Mouse (Mus musculus): ENCODE results near the gene Diras2. TPM values are rescaled to one million over a fixed set of nuclear protein-coding genes. Genes with fewer than 3 reads are reported as not detected.

The Diras2 gene
- polyA plus RNA-seq, 1 experiment from 2014 or later = 0.12 TPM

DNA sequence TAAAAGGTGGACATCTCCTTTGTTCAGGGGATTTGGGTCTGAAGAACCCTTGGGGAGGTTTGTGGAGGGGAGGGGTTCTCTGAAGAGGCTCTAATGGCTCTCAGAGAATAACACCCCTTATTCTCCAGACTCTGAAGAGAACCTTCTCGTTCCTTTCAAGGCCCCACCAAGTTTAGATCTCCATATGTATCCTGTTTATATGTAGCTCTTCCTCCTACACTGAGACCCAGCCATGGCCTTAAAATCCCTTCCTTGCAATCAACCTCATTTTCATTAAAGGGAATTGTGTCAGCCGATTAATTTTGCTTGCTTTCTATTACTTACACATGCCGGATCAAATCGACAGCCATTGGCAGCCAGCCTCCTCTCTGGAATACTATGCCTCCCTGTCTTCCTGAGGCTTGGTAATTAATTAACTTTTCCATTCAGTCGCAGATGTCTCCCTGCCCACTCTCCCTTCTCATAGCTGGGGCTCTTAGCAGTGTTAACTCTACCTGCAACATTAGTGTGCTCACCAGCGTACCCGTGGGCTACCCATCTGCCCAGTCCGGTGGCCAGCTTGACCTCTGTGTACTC lies 38.2 kb upstream of the Diras2 start:
- H3K9ac ChIP-seq = no peak overlapping the region
- ATAC-seq (ENCODE audit: insufficient number of reproducible peaks, low FRiP score, low TSS enrichment, low read depth) = no peak
- H3K27me3 ChIP-seq = no peaks in the 10 kb centered on the region
- H3K4me3 ChIP-seq = no peak overlapping the region
- no peak overlapping the region for H3K27ac ChIP-seq
- H3K9me3 ChIP-seq = no peaks in the 10 kb centered on the region
- no peaks in the 10 kb centered on the region for H3K4me1 ChIP-seq
- H3K36me3 ChIP-seq = no peaks in the 10 kb centered on the region
- 64% methylated on average over 8 of the region's 8 CpGs for WGBS
- no peak overlapping the region for H3K4me2 ChIP-seq

GRCm38 (mm10) chr13:52566777-52567176 lies 35.7 kb upstream of the Diras2 start:
- Histone ChIP-seq H3K4me1 (0 out of 2 replicates have a peak, but pooled peaks cover 4% of the 10 kb centered on the region), H3K27me3 (no peaks in the 10 kb centered on the region), H3K4me2 (no peak overlapping the region), H3K9ac (no peak overlapping the region), H3K9me3 (no peaks in the 10 kb centered on the region), H3K27ac (no peak overlapping the region), H3K36me3 (no peaks in the 10 kb centered on the region), H3K4me3 (no peak overlapping the region)
- no peak for ATAC-seq (ENCODE audit: insufficient number of reproducible peaks, low FRiP score, low TSS enrichment, low read depth)
- WGBS = 64% methylated on average over 7 of the region's 7 CpGs

DNA sequence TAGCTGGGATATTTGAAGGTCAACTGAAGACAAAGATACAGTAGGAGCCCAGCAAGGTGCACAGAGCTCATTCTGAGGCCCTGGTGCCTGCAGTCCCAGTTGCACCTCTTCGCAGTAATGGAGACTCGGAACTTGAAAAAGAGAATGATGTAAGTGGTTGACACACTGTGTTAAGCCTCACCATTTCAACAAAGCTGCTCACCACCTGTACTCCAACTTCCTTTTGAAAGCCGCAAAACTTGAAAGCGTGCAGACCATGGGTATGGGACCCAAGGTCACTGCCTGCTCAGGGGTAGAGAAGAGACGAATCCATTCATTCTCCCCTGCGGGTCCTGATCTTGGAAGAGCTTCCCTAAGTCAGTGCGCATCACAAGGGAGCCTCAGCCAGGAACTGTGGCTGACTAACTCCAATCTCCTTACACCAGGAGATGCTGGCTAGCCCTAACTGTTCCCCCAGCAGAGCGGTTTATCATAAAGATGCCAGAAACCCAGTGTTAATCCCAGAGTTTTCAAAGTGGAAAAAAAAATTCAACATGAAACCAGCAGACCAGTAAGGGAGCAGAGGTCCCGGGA lies 35.2 kb upstream of the Diras2 start:
- H3K4me3 ChIP-seq = no peak overlapping the region
- WGBS = 85% methylated on average over 9 of the region's 9 CpGs
- H3K4me2 ChIP-seq = no peak overlapping the region
- no peaks in the 10 kb centered on the region for H3K27me3 ChIP-seq
- H3K4me1 ChIP-seq = peaks cover 9% of the 10 kb centered on the region; the same call in 1 of the 2 replicates
- H3K9me3 ChIP-seq = no peaks in the 10 kb centered on the region
- H3K9ac ChIP-seq = no peak overlapping the region
- no peak for ATAC-seq (ENCODE audit: insufficient number of reproducible peaks, low FRiP score, low TSS enrichment, low read depth)
- no peak overlapping the region for H3K27ac ChIP-seq
- no peaks in the 10 kb centered on the region for H3K36me3 ChIP-seq

GRCm38 (mm10) chr13:52565103-52565739 lies 34.1 kb upstream of the Diras2 start:
- WGBS = 86% methylated on average over 18 of the region's 18 CpGs
- ATAC-seq (ENCODE audit: insufficient number of reproducible peaks, low FRiP score, low TSS enrichment, low read depth) = no peak

DNA sequence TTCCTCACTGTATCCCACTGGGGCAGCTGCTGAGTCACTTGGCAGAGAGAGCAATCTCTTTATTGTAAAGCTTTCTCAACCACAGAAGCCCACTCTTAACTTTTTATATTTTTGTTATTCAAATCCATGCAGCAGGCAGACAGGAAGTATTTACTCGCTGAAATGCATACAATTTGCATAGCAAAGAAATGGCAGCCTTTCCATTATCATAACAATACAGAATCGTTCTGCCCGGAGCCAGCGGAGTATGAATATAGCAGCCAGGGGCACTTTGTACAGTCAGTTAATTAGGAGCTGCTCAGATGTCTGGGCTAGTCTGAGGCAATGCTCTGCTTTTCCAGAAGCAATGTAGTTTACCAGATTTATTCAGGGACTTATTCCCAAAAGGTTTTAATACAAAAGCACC lies 31.1 kb upstream of the Diras2 start:
- no peak overlapping the region for H3K4me2 ChIP-seq
- H3K4me3 ChIP-seq = no peak overlapping the region
- no peak overlapping the region for H3K27ac ChIP-seq
- H3K27me3 ChIP-seq = no peaks in the 10 kb centered on the region
- WGBS = 35% methylated on average over 4 of the region's 4 CpGs
- no peaks in the 10 kb centered on the region for H3K36me3 ChIP-seq
- H3K9me3 ChIP-seq = no peaks in the 10 kb centered on the region
- ATAC-seq (ENCODE audit: insufficient number of reproducible peaks, low FRiP score, low TSS enrichment, low read depth) = no peak
- no peak overlapping the region for H3K9ac ChIP-seq
- peaks cover 13% of the 10 kb centered on the region; the same call in 1 of the 2 replicates for H3K4me1 ChIP-seq

More at GRCm38 (mm10) chr13:52565103-52565739, 34.1 kb upstream of the Diras2 start:
- Histone ChIP-seq H3K9ac (no peak overlapping the region), H3K4me3 (no peak overlapping the region), H3K36me3 (no peaks in the 10 kb centered on the region), H3K27ac (no peak overlapping the region), H3K4me1 (peaks cover 13% of the 10 kb centered on the region; the same call in 1 of the 2 replicates), H3K4me2 (no peak overlapping the region), H3K27me3 (no peaks in the 10 kb centered on the region), H3K9me3 (no peaks in the 10 kb centered on the region)

DNA sequence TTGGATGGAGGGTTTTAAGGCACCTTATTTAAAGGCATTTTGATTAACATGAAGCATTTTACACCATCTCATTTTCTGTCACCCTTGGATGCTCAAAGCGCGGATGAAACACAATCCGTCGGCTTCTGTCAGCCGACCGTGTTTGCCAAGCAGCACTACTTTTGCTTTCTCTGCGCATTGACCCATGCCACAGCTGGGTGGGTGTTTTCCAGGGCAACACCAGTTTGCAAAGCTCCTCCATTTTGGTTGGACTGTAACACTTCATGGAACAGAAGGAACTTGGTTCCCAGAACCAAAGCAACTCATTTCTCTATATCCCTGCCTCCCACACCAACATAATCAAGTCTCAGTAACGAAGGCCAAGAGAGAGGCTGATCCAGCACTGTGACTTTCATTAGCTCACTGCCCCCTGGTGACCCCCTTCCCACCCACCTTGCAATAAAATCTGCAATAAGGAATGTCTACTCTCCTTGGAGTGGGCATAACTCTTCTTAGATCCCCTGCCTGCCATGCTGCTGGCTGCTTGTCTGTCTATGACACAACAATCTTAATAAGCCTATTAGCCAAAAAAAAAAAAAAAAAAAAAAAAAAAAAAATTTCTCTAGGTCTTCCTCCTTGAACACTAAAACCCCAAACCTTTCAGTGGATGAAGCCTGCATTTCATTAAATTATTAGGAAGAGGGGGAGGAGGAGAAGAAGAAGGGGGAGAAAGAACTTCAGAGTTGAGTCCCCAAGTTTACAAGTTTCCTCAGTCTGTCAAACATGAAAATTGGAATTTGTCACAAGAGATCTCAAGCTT lies 30.5 kb upstream of the Diras2 start:
- no peak overlapping the region for H3K27ac ChIP-seq
- H3K9ac ChIP-seq = no peak overlapping the region
- H3K4me1 ChIP-seq = peaks cover 13% of the 10 kb centered on the region; the same call in 1 of the 2 replicates
- H3K4me2 ChIP-seq = no peak overlapping the region
- 78% methylated on average over 8 of the region's 8 CpGs for WGBS
- no peak overlapping the region for H3K4me3 ChIP-seq
- H3K36me3 ChIP-seq = no peaks in the 10 kb centered on the region
- H3K9me3 ChIP-seq = no peaks in the 10 kb centered on the region
- H3K27me3 ChIP-seq = no peaks in the 10 kb centered on the region
- ATAC-seq (ENCODE audit: insufficient number of reproducible peaks, low FRiP score, low TSS enrichment, low read depth) = no peak

DNA sequence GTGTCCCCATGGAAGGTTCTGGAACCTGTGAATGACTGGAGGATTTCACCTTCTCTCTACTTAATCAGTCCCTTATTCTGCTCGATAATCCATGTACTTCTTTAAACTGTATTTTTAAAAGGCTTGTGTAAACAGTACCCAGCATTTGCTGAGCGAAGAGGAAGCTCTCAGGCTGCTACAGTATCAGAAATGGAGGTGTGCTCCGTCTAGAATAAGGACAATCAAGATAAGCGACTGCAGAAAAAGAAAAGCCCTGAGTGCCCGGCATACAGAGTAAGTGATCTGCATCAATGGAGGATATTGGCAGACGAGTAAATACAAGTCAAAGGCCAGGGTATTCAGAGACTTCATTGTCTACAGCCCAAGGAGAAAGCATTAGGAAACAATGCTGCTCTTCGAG lies 26.3 kb upstream of the Diras2 start:
- H3K9ac ChIP-seq = no peak overlapping the region
- no peaks in the 10 kb centered on the region for H3K9me3 ChIP-seq
- H3K4me3 ChIP-seq = no peak overlapping the region
- peaks cover 13% of the 10 kb centered on the region; the same call in 1 of the 2 replicates for H3K4me1 ChIP-seq
- H3K4me2 ChIP-seq = no peak overlapping the region
- no peaks in the 10 kb centered on the region for H3K36me3 ChIP-seq
- 81% methylated on average over 7 of the region's 7 CpGs for WGBS
- H3K27ac ChIP-seq = no peak overlapping the region
- no peaks in the 10 kb centered on the region for H3K27me3 ChIP-seq
- ATAC-seq (ENCODE audit: insufficient number of reproducible peaks, low FRiP score, low TSS enrichment, low read depth) = no peak

DNA sequence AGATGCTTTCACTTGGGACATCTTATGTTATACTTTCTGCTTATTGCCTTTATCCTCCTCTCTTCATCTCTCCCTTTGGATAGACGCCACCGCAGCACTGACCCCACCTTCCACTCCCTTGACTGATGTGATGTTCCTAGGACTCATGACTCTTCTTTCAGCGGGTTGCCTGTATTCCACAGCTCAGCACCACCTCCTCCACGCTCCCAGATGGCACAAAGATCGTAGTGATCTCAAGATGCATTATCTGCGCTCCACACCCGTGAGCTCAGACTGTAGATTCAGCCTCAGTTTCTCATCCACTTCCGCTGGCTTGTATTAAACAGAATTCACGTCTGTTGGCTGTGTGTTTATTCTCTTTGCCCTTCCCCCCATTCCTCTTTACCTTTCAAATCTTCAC lies 23.6 kb upstream of the Diras2 start:
- H3K4me3 ChIP-seq = no peak overlapping the region
- 84% methylated on average over 9 of the region's 9 CpGs for WGBS
- H3K27ac ChIP-seq = no peak overlapping the region
- ATAC-seq (ENCODE audit: insufficient number of reproducible peaks, low FRiP score, low TSS enrichment, low read depth) = no peak
- H3K4me2 ChIP-seq = no peak overlapping the region
- H3K4me1 ChIP-seq = no peaks in the 10 kb centered on the region
- no peaks in the 10 kb centered on the region for H3K27me3 ChIP-seq
- no peaks in the 10 kb centered on the region for H3K36me3 ChIP-seq
- no peaks in the 10 kb centered on the region for H3K9me3 ChIP-seq
- H3K9ac ChIP-seq = no peak overlapping the region

- H3K9ac ChIP-seq = no peak overlapping the region
- H3K4me3 ChIP-seq = no peak overlapping the region
- H3K36me3 ChIP-seq = no peaks in the 10 kb centered on the region
- H3K9me3 ChIP-seq = no peaks in the 10 kb centered on the region
- H3K27ac ChIP-seq = no peak overlapping the region
- no peak overlapping the region for H3K4me2 ChIP-seq
- no peaks in the 10 kb centered on the region for H3K4me1 ChIP-seq
- WGBS = 59% methylated on average over 9 of the region's 9 CpGs
- no peak for ATAC-seq (ENCODE audit: insufficient number of reproducible peaks, low FRiP score, low TSS enrichment, low read depth)
- H3K27me3 ChIP-seq = no peaks in the 10 kb centered on the region
Measured at GRCm38 (mm10) chr13:52552822-52553477, 21.9 kb upstream of the Diras2 start.

DNA sequence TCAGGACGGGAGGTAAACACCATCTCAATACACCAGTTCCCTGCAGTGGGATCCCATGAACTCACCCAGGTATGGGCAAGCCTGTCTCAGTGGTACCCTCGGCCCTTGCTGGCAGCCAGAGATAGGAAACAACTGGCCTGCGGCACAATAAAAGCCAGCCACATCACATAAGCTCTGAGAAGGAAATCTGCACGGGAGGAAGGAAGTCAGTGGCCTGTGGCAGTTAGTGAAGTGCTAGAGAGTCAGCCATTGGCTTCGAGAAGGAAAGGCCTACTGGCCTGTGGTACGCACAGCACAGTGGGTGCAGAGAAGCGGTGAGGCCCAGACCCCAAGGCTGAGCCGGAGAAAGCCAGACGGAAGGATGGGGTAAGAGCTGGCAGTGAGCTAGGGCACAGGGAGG lies 20.2 kb upstream of the Diras2 start:
- Histone ChIP-seq H3K27me3 (no peaks in the 10 kb centered on the region), H3K4me2 (no peak overlapping the region), H3K9me3 (no peaks in the 10 kb centered on the region), H3K4me1 (no peaks in the 10 kb centered on the region), H3K9ac (no peak overlapping the region), H3K27ac (no peak overlapping the region), H3K4me3 (no peak overlapping the region), H3K36me3 (no peaks in the 10 kb centered on the region)
- ATAC-seq (ENCODE audit: insufficient number of reproducible peaks, low FRiP score, low TSS enrichment, low read depth) = no peak
- 80% methylated on average over 9 of the region's 9 CpGs for WGBS

GRCm38 (mm10) chr13:52550690-52551193 lies 19.7 kb upstream of the Diras2 start:
- H3K36me3 ChIP-seq = no peaks in the 10 kb centered on the region
- H3K9ac ChIP-seq = no peak overlapping the region
- no peak overlapping the region for H3K4me2 ChIP-seq
- no peaks in the 10 kb centered on the region for H3K27me3 ChIP-seq
- H3K27ac ChIP-seq = no peak overlapping the region
- no peaks in the 10 kb centered on the region for H3K4me1 ChIP-seq
- ATAC-seq (ENCODE audit: insufficient number of reproducible peaks, low FRiP score, low TSS enrichment, low read depth) = no peak
- H3K4me3 ChIP-seq = no peak overlapping the region
- H3K9me3 ChIP-seq = no peaks in the 10 kb centered on the region
- WGBS = 65% methylated on average over 5 of the region's 5 CpGs

All from limb, embryonic 15.5 days (tissue).